Mouse (Mus musculus) heart, adult 2 months (tissue): Measurements from ENCODE around the gene Slc16a7. TPM values are rescaled to one million over a fixed set of nuclear protein-coding genes. Genes with fewer than 3 reads are reported as not detected.
A peak's percentile ranks its signal among the peaks of the same experiment; 100 is the strongest.

ENCODE experiments used
- DNase-seq, 2 experiments: peaks; one replicate each; pipeline ENCODE4 v3.0.0; 2021
- H3K27ac ChIP-seq: fragments of 200-600 bp; 2 replicates; pipeline ENCODE4 v1.8.1; 2022
- H3K27me3 ChIP-seq: fragments of 200-500 bp; 2 replicates; pipeline ENCODE4 v1.6.1; 2012; ENCODE audit warnings: mild to moderate bottlenecking, low read length, inconsistent platforms, mixed read lengths; ENCODE audit not compliant: control insufficient read depth, insufficient read depth
- H3K36me3 ChIP-seq: fragments of 200-500 bp; 2 replicates; pipeline ENCODE4 v1.6.1; 2012; ENCODE audit warnings: low read length, inconsistent platforms; ENCODE audit not compliant: control insufficient read depth, insufficient read depth
- H3K4me1 ChIP-seq: fragments of 200-500 bp; 2 replicates; pipeline ENCODE4 v1.6.1; 2011; ENCODE audit warnings: low read length; ENCODE audit not compliant: control insufficient read depth, insufficient read depth
- H3K4me3 ChIP-seq: fragments of 200-600 bp; 2 replicates; pipeline ENCODE4 v1.8.1; 2022
- H3K79me2 ChIP-seq: fragments of 200-500 bp; replicated peaks from 2 replicates; pipeline ENCODE4 v1.6.1; 2012; ENCODE audit warnings: mild to moderate bottlenecking, inconsistent platforms, low read length, moderate library complexity, mixed read lengths; ENCODE audit not compliant: control insufficient read depth, insufficient read depth
- H3K9ac ChIP-seq: fragments of 200-500 bp; 2 replicates; pipeline ENCODE4 v1.6.1; 2012; ENCODE audit warnings: low read depth, mild to moderate bottlenecking, control low read depth, inconsistent platforms, low read length, mixed read lengths
- CTCF ChIP-seq: fragments of 200-600 bp; IDR thresholded peaks from 2 replicates; pipeline ENCODE4 v1.8.1; 2022; ENCODE audit warnings: antibody characterized with exemption, mild to moderate bottlenecking, moderate library complexity
- EP300 ChIP-seq: fragments of 200-500 bp; IDR thresholded peaks from 2 replicates; pipeline ENCODE4 v1.6.1; 2011; ENCODE audit warnings: low read depth, low read length, control low read depth; ENCODE audit not compliant: insufficient read depth
- POLR2A ChIP-seq: fragments of 200-500 bp; IDR thresholded peaks from 2 replicates; pipeline ENCODE4 v1.6.1; 2011; ENCODE audit warnings: mild to moderate bottlenecking, low read depth, low read length, control low read depth; ENCODE audit not compliant: insufficient read depth
- WGBS: fragments of 180-500 bp; shearing (Covaris S2); methylation state at CpG from one replicate; pipeline ENCODE4 v1.1.7; 2018; 5-methylcytosine and 5-hydroxymethylcytosine counted together
- intact Hi-C: fragments of 180-260 bp; cut with DNase I; formaldehyde crosslinking; loops from one replicate; pipeline ENCODE4 v1.15.1; 2025
- polyA plus RNA-seq: library from polyadenylated mRNA; depleted of rRNA; stranded (reverse); fragments of >200 nt; gene quantifications from 2 replicates; pipeline ENCODE4 v1.2.3, GENCODE M21; 2012
- total RNA-seq, 2 experiments: library from RNA; stranded (reverse); gene quantifications; 2 replicates each; pipeline ENCODE4 v1.2.3; 2021

The Slc16a7 gene
- total and polyA plus RNA-seq, 3 experiments = 7.9 to 14.4 (median 13.3) TPM

GRCm38 (mm10) chr10:125266322-125266721 lies 122.9 kb downstream of the Slc16a7 start:
- Histone ChIP-seq H3K27me3 (no peaks in the 10 kb centered on the region), H3K27ac (no peak overlapping the region), H3K9ac (no peak overlapping the region), H3K36me3 (no peaks in the 10 kb centered on the region), H3K79me2 (no peaks in the 10 kb centered on the region), H3K4me1 (no peaks in the 10 kb centered on the region), H3K4me3 (no peak overlapping the region)
- intact Hi-C loops = loop anchor here (5.0 to 10.0 kb wide), 3 partner anchors 56 to 151 kb away; partner anchors contain the start of gene Slc16a7
- WGBS = 17% methylated on average over 4 of the region's 4 CpGs
- no peak for DNase-seq
- no peak for TF ChIP-seq CTCF
- TF ChIP-seq EP300 = no peak
- TF ChIP-seq POLR2A = no peak

- H3K9ac ChIP-seq = no peak overlapping the region
- peak in 1 of 2 experiments; percentile 10 for DNase-seq
- no peak overlapping the region for H3K27ac ChIP-seq
- H3K36me3 ChIP-seq = no peaks in the 10 kb centered on the region
- no peaks in the 10 kb centered on the region for H3K4me1 ChIP-seq
- 13% methylated on average over 9 of the region's 9 CpGs for WGBS
- H3K79me2 ChIP-seq = no peaks in the 10 kb centered on the region
- TF ChIP-seq EP300 (no peak), CTCF (no peak), POLR2A (no peak)
- intact Hi-C loops = loop anchor here (2.0 to 10.0 kb wide), 4 partner anchors 56 to 233 kb away; partner anchors contain the start of gene Slc16a7
- peak overlapping the region; percentile 16 for H3K4me3 ChIP-seq
- no peaks in the 10 kb centered on the region for H3K27me3 ChIP-seq
Observed at GRCm38 (mm10) chr10:125265901-125266300, 123.4 kb downstream of the Slc16a7 start.

GRCm38 (mm10) chr10:125265467-125265866 lies 123.8 kb downstream of the Slc16a7 start:
- intact Hi-C loops = loop anchor here (2.0 to 10.0 kb wide), 4 partner anchors 57 to 233 kb away; partner anchors contain the start of gene Slc16a7
- TF ChIP-seq EP300 (no peak), CTCF (no peak), POLR2A (no peak)

GRCm38 (mm10) chr10:125264938-125265337 lies 124.3 kb downstream of the Slc16a7 start:
- Histone ChIP-seq H3K27ac (no peak overlapping the region), H3K27me3 (no peaks in the 10 kb centered on the region), H3K4me1 (no peaks in the 10 kb centered on the region), H3K4me3 (no peak overlapping the region), H3K36me3 (no peaks in the 10 kb centered on the region), H3K79me2 (no peaks in the 10 kb centered on the region), H3K9ac (no peak overlapping the region)
- intact Hi-C loops = loop anchor here (2.0 to 10.0 kb wide), 4 partner anchors 57 to 234 kb away; partner anchors contain the start of gene Slc16a7
- TF ChIP-seq EP300 (no peak), CTCF (peak; percentile 80), POLR2A (no peak)
- WGBS = 48% methylated on average over 4 of the region's 4 CpGs
- DNase-seq = peak; percentile 44 to 46

More at GRCm38 (mm10) chr10:125265467-125265866, 123.8 kb downstream of the Slc16a7 start:
- no peaks in the 10 kb centered on the region for H3K4me1 ChIP-seq
- no peaks in the 10 kb centered on the region for H3K36me3 ChIP-seq
- peak in 1 of 2 experiments; percentile 24 for DNase-seq
- H3K27me3 ChIP-seq = no peaks in the 10 kb centered on the region
- peak overlapping the region; percentile 16; the same call in 1 of the 2 replicates for H3K4me3 ChIP-seq
- WGBS = 34% methylated on average over 14 of the region's 14 CpGs
- no peak overlapping the region for H3K9ac ChIP-seq
- H3K27ac ChIP-seq = no peak overlapping the region
- no peaks in the 10 kb centered on the region for H3K79me2 ChIP-seq

GRCm38 (mm10) chr10:125255904-125256303 lies 133.4 kb downstream of the Slc16a7 start:
- TF ChIP-seq EP300 (no peak), POLR2A (no peak), CTCF (no peak)
- intact Hi-C loops = no loop called here
- H3K27ac ChIP-seq = no peak overlapping the region
- no peak overlapping the region for H3K4me3 ChIP-seq
- no peaks in the 10 kb centered on the region for H3K4me1 ChIP-seq
- no peak for DNase-seq
- no peaks in the 10 kb centered on the region for H3K79me2 ChIP-seq
- WGBS = 86% methylated on average over 4 of the region's 4 CpGs
- no peaks in the 10 kb centered on the region for H3K27me3 ChIP-seq
- no peaks in the 10 kb centered on the region for H3K36me3 ChIP-seq
- no peak overlapping the region for H3K9ac ChIP-seq

GRCm38 (mm10) chr10:125214536-125214935 lies 174.7 kb downstream of the Slc16a7 start:
- TF ChIP-seq EP300 = no peak
- no peak for TF ChIP-seq CTCF
- no peak for TF ChIP-seq POLR2A
- Histone ChIP-seq H3K27me3 (no peaks in the 10 kb centered on the region), H3K79me2 (no peaks in the 10 kb centered on the region), H3K4me3 (no peak overlapping the region), H3K4me1 (no peaks in the 10 kb centered on the region), H3K9ac (no peak overlapping the region), H3K27ac (no peak overlapping the region), H3K36me3 (no peaks in the 10 kb centered on the region)
- intact Hi-C loops = no loop called here
- DNase-seq = no peak
- 76% methylated on average over 2 of the region's 2 CpGs for WGBS
